Mouse (Mus musculus) layer of hippocampus, postnatal 14 days (tissue): Measurements from ENCODE around the gene Smad3. TPM values are rescaled to one million over a fixed set of nuclear protein-coding genes. Genes with fewer than 3 reads are reported as not detected.

Experiments
- DNase-seq, 2 experiments: peaks; one replicate each; pipeline ENCODE4 v3.0.0; 2021 to 2022; ENCODE audit warnings: low spot score in 2 of 2, mixed read lengths in 1 of 2
- total RNA-seq, 2 experiments: library from RNA; stranded (reverse); gene quantifications; 2 replicates each; pipeline ENCODE4 v1.2.3; 2021

Smad3 gene
- total RNA-seq, 2 experiments from 2014 or later = 18.9 to 24.3 TPM

DNA sequence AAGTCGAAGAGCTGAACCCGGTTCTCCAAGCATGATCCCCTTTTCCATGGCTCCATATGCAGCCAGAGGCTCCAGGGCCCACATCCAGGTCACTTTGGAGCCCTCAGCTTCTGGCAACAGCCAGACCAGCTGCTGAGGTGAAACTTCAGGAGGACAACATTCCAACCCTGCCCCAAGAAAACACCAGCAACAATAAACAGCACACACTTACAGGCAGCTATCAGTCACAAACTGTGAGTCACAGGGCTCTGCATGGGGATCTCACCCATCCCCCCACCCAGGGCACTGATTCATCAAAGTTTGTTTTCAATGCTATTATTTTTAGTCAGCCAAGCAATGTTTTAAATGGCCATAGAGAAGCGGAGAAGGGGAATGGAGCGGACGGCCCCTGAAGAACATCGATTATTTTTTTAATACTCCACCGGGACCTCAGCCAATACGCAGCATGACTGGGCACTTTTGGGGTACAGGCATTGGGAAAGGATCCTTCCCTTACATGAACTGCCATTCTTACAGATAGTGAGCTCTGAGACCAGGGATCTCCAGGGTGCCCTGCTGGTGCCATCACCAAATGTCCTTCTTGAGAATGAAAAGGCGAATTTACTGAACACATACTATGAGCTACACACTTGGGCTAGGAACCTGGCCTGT lies 10.0 kb downstream of the Smad3 start:
- DNase-seq = no peak

GRCm38 (mm10) chr9:63746980-63747379 lies 10.8 kb downstream of the Smad3 start:
- no peak for DNase-seq

DNA sequence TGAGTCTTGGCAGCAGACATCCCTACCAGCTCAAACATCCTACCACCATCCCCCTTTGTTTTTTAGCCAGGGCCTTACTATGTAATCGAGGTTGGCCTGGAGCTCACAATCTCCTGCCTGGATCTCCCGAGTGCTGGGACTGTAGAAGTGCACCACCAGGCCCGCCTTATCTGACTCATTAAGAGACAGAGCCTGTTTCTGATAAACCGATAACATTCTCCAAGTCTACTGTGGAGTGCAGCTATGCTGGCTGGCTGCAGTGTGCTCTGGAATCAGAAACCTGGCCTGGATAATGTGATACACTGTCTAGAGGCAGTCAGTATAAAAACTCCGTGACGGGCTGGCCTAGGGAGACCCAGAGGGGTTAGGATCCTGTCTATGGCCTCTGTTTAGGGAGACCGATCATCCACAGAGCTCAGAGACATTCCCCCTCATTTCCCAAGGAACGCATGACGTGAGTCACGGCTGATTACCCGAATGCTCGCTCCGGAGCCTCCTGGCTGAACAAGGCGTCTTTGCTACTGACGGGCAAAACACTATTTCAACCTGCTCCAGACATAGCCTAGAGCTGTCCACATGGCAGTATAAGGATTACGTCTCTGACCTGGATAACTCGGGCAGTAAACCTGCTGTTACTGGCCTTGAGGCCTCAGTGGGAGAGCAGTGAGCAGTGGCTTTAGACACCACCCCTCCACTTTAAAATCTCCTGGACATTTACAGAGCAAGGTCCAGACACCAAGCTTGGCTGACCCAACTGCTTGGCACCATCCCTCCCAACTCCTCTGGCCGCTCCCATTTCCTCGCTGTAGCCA lies 11.8 kb downstream of the Smad3 start:
- DNase-seq = no peak

GRCm38 (mm10) chr9:63744595-63744994 lies 13.2 kb downstream of the Smad3 start:
- DNase-seq = no peak

DNA sequence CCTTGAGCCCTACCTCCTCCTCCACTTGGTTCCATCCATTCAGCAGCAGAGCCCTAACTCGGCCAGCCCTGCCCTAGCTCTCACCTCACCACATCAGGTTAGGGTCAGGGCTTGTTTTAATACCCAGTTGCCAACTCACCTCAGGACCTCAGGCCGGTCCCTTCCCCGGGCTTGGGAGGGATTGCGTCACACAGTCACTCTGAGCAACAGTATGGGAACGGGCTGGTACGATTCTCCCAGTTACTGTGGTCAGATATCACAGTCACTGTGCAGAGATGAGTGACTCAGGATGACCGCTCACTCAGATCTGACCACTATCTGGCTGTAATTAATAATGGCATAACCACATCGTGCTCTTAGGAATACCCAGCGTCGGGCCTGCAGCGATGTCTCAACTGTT lies 14.0 kb downstream of the Smad3 start:
- DNase-seq = no peak

GRCm38 (mm10) chr9:63742887-63743660 lies 14.7 kb downstream of the Smad3 start:
- no peak for DNase-seq

GRCm38 (mm10) chr9:63742318-63742717 lies 15.5 kb downstream of the Smad3 start:
- DNase-seq = no peak

DNA sequence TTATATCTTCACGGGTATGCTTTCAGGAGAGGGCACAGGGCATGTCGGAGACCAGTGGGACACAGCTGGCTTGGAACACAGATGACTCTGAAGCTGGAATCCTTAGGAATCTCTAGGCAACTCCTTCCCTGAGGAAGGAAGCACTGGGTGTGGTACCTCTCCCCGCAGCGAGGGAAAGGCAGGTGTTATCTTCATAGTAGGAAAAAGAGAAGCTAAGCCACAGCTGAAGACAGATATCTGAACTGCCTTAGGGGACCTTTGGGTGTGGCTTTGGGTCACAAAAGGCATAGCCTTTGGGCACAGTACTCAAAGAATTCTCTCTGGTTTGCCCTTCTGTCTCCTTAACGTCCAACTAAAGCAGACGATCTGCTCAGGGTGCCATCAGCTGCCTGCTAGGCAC lies 16.0 kb downstream of the Smad3 start:
- DNase-seq = no peak

DNA sequence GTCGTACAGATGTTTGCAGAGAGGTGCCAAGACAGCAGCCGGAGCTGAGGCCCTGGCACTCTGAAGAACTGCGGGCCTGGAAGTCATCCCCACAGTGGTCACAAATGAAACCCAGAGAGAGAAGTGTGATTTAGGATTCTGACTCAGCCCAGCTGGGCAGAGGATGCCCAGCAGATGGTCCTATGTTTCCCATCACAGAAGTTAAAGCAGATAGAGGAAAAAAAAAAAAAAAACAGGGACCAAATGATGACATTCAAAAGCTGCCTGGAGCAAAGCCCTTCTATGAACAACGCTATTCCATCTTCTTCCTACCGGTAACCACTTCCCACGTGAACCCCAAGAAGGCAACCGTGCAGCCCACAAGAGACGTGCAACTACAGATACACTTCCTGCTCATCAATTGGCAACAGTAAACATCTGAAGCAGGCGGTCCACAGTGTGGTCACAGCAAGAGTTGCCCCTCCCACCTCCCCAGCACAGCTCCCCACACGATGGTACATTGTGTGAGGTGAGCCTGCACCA lies 17.4 kb downstream of the Smad3 start:
- no peak for DNase-seq

DNA sequence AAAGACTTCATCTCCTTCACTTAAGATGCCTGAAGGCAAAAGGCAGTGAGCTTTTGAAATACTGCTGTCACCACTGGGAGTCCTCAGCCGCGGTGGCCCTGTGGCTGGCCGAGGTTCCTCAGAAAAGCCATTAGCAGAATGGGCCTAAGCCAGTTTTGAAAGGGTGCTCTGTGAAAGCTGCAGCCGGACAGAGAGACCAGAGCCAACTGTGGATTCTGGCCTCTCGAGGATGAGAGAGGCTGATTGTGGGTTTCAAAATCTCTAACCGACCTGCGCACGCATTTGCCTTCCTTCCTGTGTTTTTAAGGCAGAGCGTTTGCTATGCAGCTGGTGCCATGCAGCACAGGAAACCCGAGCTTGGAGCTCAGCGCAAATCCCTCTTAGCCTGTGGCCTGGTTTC lies 19.0 kb downstream of the Smad3 start:
- DNase-seq = no peak

DNA sequence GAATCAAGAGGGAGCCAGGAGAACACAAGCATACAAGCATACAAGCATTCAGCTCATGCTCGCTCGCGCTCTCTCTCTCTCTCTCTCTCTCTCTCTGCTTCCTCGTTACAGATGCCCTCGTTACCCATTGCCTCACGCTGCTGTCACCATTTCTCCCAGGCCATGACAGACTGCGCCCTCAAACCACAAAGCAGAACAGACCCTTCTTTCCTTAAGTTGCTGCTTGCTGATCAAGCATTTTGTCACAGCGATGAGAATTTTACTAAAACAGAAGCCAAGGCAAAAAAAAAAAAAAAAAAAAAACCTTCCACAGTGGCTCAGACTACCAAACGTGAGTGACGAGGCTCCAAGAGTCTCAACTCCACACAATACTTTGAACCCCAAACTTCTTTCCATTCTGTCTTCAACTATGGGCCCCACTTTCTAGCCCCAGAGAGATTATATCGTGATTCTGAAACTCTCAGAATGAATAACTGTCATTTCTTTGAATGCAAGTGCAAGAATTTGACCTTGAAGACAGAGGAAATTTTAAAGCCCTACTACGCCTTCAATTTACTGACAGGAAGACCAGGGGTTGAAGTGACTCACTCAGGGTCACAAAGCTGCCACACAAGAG lies 19.6 kb downstream of the Smad3 start:
- DNase-seq = no peak

DNA sequence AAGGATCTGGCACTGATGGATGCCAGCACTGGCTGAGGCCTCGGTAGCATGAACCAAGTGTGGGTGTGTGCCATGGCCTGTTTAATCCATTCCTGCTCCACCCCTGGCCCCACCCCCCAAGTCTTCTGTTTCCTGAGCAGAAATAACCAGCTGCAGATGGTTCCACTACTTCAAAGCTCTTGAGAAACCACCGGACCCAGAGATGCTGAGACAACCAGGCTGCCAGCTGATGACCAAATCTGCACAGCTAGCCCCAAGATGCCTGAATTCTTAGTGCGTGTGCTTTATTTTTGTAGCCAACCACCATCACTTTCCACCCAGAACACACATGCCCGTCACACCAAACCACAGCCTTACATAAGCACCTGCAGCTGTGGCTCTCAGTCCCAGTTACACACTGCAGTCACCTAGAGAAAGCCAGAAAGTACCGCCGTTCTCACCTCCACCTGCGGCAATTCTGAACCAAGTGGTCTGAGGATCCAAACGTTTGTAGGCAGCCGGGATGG lies 20.3 kb downstream of the Smad3 start:
- DNase-seq = no peak

DNA sequence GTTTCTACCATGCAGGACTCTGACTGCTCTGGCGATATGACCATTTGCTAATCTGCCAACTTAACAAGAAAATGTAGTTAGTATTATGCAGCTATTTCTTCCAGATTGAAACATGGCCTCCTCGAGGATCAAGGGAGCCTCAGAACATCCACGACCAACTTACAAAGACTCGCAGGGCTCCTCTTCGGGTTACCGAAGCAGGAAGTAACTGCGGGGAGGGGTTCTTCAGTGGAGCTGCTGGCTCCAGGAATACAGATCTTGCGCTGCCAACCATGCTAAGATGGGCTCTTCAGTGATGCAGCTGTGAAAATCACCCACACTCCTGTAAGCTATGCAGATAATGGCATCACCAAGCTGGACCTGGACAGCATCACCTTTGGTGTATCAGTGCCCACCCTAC lies 23.5 kb downstream of the Smad3 start:
- no peak for DNase-seq

DNA sequence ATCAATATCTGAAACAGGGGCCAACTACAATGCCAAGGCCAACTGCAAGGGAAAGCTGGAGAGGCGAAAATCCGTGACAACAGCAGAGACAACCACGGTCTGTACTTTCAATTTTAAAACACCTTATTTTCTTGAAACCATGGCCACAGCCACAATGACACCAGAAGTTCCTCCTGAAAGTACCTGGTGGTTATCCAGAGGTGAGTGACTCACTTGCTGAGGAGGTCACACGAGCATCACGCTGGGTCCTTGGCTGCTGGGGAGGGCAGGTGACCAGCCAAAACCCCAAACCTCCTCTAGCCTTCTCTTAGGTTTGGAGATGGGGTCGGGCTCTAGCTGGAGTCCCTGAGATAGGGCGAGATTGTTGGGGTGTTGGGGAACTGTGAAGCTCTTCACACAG lies 25.1 kb downstream of the Smad3 start:
- no peak for DNase-seq

GRCm38 (mm10) chr9:63731114-63731828 lies 26.5 kb downstream of the Smad3 start:
- DNase-seq = no peak

GRCm38 (mm10) chr9:63728969-63729368 lies 28.8 kb downstream of the Smad3 start:
- no peak for DNase-seq

- DNase-seq = no peak
Measured at GRCm38 (mm10) chr9:63727070-63727469, 30.7 kb downstream of the Smad3 start.

- no peak for DNase-seq
Measured at GRCm38 (mm10) chr9:63726088-63727010, 31.4 kb downstream of the Smad3 start.

DNA sequence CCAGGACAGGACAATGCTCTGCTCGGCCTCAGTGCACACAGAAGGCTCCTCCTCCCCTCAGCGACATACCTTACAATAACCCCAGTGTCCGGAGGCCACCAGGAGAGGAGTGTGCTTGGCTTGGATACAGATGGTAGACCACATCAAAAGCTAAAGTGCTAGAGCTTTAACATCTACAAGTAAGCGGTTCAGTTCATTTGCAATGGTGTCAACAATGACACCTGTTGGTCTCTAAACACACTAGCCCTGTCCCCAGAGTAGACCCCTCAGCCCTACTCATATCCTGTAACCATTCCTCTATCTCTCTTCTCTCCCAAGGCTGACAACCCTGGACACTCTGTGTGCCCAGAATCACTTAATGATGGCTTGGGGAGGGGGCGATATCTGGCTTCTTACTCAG lies 33.0 kb downstream of the Smad3 start:
- no peak for DNase-seq
